Mouse (Mus musculus): ENCODE data around the gene Mfap4. TPM values are rescaled to one million over a fixed set of nuclear protein-coding genes. Genes with fewer than 3 reads are reported as not detected.

Mfap4 gene
- total RNA-seq, 1 experiment from 2014 or later: 23.5 TPM

DNA sequence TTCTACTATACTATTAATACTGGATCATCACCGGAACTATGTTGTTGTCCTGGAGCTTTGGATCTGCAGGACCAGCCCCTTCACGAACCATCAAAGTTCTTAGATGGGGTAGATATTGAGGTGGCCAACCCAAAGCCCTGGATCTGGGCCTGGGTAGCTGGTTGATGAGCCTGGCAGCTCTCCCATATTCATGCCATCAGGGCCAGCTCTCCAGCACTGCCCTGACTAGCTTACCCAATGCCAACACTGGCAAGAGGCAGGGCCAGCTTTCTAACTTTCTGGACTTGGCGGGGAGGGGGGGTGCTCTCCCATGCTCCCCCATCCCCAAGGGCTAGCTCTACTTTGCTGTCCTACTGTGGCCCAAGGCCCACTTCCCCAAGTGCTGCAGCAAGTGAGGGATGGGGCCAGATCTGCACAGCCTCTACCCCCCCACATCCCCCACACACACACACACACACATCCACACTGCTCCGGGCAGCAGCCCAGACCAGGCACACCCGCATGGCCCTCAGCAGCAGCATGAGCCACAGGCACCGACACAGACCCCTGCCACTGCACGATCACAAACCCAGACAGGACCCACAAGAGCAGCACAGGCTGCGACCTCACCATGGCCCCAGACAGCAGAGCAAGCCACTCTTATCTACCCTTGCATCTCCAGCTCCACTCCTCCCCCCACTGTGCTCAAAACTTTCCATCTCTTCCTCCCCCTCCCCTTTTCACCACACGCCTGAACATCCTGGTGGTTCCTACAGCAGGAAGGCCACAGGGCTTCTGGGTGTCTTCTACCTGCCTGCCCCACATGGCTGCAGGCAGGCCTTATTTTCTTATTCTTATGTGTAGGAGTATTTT is 3.8 kb upstream of the Mfap4 start:
- DNase-seq: no peak

GRCm38 (mm10) chr11:61483226-61483845 is 1.9 kb upstream of the Mfap4 start:
- DNase-seq: no peak

GRCm38 (mm10) chr11:61484256-61484612 is 997 bp upstream of the Mfap4 start:
- DNase-seq: no peak

GRCm38 (mm10) chr11:61485541-61486457 is 568 bp downstream of the Mfap4 start:
- no peak for DNase-seq

DNA sequence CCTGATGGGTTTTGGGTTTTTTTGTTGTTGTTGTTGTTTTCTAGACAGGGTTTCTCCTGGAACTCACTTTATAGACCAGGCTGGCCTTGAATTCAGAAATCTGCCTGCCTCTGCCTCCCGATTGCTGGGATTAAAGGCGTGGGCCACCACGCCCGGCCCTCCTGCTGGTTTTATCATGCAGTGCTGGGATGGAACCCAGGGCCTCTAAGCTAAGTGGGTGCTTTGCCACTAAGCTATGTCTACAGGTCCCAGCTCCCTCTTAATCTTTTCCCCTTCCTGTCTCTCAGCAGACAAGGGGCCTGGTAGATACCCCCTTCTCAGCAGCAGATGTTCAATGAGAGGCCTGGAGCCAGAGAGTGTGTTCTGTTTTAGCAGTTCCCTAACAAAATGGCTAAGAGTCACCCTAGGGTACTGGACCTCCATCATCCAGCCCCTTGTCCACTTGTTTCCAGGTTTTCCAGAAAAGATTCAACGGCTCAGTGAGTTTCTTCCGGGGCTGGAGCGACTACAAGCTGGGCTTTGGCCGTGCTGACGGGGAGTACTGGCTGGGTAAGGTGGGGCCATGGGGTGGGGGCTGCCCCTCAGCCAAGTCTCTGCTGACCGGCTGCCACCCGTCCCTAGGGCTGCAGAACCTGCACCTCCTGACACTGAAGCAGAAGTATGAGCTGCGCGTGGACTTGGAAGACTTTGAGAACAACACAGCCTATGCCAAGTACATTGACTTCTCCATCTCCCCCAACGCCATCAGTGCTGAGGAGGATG is 1.4 kb downstream of the Mfap4 start:
- DNase-seq: no peak

DNA sequence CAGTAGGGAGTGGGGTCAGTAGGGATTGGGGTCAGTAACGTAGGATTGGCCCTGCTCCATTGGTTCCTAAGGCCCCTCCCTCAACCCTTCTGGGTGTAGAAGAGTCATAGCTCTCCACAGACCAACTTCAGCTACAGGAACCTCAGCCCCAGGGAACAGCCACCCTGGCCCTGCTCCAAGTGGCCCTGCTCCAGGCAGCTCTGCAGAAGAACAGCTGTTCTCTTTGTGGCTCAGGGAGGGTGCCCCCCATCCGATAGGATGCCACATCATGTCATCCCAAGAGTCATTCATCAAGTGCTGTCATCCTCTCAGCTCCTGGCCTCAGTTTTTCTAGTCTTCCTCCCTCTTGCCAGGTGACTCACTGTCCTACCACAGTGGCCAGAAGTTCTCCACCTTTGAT is 2.2 kb downstream of the Mfap4 start:
- peak; percentile 83 for DNase-seq

DNA sequence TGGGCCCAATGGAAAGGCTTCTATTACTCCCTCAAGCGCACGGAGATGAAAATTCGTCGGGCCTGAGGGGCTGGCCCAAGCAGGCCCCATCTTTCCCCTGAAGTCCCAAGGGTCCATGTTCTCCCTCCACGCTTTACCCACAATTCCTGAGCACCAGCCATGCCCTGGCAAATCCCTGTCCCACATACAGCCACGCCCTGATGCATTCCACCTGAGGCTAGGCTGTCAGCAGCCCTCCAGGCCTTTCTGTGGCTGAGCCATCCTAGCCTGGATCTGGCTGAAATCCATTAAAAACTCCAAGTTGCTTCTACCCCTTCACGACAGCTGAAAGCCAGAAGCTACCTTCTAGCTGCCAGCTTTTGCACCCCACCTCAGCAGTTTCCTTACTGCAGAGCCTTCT is 2.7 kb downstream of the Mfap4 start:
- DNase-seq: no peak

- no peak for DNase-seq
Measured at GRCm38 (mm10) chr11:61489085-61489484, 3.9 kb downstream of the Mfap4 start.

GRCm38 (mm10) chr11:61489874-61490273 is 4.6 kb downstream of the Mfap4 start:
- DNase-seq: no peak

DNA sequence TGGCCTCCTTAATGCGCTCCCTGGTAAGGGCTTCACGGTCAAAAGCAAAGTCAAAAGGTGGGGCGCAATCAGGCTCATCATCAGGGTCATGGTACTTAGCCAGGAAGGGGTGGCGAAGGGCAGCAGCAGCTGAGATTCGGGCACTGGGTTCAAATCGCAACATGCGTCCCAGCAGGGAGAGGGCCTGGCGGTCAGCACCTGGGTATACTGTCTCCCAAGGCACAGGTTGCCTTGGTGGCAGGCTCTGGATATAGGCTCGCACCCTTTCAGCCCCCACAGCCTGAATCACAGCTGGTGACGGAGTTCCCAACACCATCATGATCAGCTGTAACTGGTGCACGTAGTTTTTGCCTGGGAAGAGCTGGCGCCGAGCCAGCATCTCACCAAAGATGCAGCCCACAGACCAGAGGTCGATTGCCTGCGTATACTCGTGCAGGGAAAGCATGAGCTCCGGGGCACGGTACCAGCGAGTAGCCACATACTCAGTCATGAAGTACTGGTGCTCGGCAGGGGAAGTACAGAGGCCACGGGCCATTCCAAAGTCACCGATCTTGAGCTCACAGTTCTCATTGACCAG is 5.8 kb downstream of the Mfap4 start:
- DNase-seq: no peak

DNA sequence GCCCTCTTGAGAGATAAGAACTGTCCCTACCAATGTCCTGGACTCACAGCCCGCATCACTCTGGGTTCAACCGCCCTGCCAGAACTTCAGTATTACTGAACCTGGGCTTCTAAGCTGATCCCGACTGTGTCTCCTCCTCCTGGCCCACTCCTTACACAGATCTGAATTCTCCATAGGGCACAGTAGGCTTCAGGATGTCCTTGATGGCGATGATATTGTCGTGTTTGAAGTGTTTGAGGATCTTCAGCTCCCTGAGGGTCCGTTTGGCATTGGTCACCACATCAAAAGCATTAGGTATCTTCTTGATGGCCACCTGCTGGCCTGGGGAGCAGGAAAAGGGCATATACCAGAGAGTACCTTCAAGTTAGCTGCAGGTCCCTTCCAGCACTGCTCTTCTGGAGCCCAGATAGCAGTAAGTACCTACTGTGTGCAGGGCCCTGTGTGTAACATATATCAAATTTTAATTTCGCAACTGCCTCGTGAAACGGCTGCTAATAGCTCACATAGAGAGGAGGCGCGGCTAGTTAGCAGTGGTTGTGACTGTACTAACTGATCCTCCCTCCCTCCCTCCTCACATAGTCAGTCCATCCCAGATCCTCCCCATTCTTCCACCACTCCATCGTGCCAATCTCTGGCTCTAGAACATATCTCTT is 7.6 kb downstream of the Mfap4 start:
- no peak for DNase-seq

GRCm38 (mm10) chr11:61493525-61494128 is 8.4 kb downstream of the Mfap4 start:
- peak; percentile 64 for DNase-seq

- DNase-seq: peak; percentile 99
Measured at GRCm38 (mm10) chr11:61494129-61494997, 9.1 kb downstream of the Mfap4 start, which contains the start of gene Mapk7. Gene Mapk7, minus strand, starts transcription at chr11:61494406.

DNA sequence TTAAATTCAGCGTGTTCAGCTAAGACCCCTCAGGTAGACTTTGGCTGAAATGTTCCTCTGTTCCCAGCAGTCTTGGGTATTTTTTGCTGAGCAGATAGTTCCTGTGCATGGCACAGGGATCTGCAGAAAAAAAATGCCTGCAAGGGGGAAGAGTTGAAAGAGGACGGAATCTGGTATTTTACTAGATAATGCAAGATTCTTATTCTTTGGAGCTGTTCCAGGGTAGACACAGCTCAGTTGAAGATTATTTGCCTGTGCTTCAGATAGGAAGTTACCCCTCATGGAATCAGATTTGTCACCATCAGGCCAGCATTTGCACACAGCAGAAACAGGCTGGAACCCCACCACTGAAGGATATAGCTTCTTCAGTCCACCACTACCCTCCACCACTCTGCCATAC is 10.3 kb downstream of the Mfap4 start:
- no peak for DNase-seq

- DNase-seq: no peak
Measured at GRCm38 (mm10) chr11:61497490-61497889, 12.3 kb downstream of the Mfap4 start.

GRCm38 (mm10) chr11:61498736-61499504 is 13.7 kb downstream of the Mfap4 start:
- DNase-seq: no peak

GRCm38 (mm10) chr11:61503933-61504332 is 18.7 kb downstream of the Mfap4 start:
- no peak for DNase-seq

DNA sequence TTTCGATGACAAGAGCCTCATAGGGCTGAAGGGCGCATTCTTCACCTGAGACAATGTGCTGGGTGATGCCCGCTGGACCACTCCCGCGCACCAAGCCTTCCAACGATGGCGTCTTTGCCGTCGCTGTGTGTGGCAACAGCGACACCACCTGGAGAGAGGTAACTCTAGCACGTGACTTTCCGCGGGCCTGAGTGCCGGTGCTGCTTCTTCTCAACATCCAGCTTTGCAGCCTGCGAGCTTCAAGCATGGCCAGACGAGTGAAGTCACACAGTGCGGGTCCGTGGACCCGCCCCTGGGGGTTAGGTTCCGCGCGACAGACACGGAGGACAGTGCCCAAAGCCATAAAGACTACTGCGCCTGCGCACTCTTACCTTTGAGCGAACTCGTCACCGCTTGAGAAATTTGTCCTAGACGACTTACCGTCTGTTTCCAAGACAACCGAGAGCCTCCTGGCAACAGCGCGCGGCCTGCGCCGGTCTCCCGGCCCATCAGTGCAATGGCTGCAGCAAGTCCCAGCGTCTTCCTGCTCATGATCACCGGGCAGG is 19.6 kb downstream of the Mfap4 start, which contains the start of gene B9d1:
Gene B9d1, plus strand, starts transcription at position 432 of the 545 bp plus-strand sequence.
- peak; percentile 96 for DNase-seq

Measured in adrenal gland, postnatal 14 days (tissue).